Mouse (Mus musculus) embryonic facial prominence, embryonic 12.5 days (tissue): ENCODE data around the gene Parp14. TPM values are rescaled to one million over a fixed set of nuclear protein-coding genes. Genes with fewer than 3 reads are reported as not detected.
"Not testable (repeated sequence)": the region's sequence is repeated elsewhere in the genome, so short reads cannot be mapped to it uniquely, and the experiment has no call there.

ENCODE experiments used
- ATAC-seq: fragments of 200-750 bp; cut with Nextera tagmentation; 2 replicates; pipeline ENCODE4 v1.8.0; 2017; ENCODE audit not compliant: insufficient number of reproducible peaks, insufficient read depth, low FRiP score, low TSS enrichment
- H3K27ac ChIP-seq: fragments of 300-500 bp; sonication (generic); 2 replicates; pipeline ENCODE4 v1.5.1; 2016; ENCODE audit warnings: mild to moderate bottlenecking
- H3K27me3 ChIP-seq: fragments of 300-500 bp; sonication (generic); 2 replicates; pipeline ENCODE4 v1.6.1; 2016; ENCODE audit warnings: mild to moderate bottlenecking, moderate library complexity
- H3K36me3 ChIP-seq: fragments of 300-500 bp; sonication (generic); 2 replicates; pipeline ENCODE4 v1.6.1; 2016; ENCODE audit warnings: mild to moderate bottlenecking
- H3K4me1 ChIP-seq: fragments of 300-500 bp; sonication (generic); 2 replicates; pipeline ENCODE4 v1.6.1; 2016
- H3K4me2 ChIP-seq: fragments of 300-500 bp; sonication (generic); replicated peaks from 2 replicates; pipeline ENCODE4 v1.6.1; 2016; ENCODE audit warnings: mild to moderate bottlenecking, moderate library complexity
- H3K4me3 ChIP-seq: fragments of 300-500 bp; sonication (generic); 2 replicates; pipeline ENCODE4 v1.5.1; 2016; ENCODE audit warnings: mild to moderate bottlenecking
- H3K9ac ChIP-seq: fragments of 300-500 bp; sonication (generic); 2 replicates; pipeline ENCODE4 v1.6.1; 2016; ENCODE audit warnings: mild to moderate bottlenecking, moderate library complexity
- H3K9me3 ChIP-seq: fragments of 300-500 bp; sonication (generic); 2 replicates; pipeline ENCODE4 v1.6.1; 2016; ENCODE audit warnings: mild to moderate bottlenecking, moderate library complexity
- WGBS: fragments of 180-500 bp; shearing (Covaris S2); methylation state at CpG from one replicate; pipeline ENCODE4 v1.1.7; 2016; 5-methylcytosine and 5-hydroxymethylcytosine counted together
- polyA plus RNA-seq: library from polyadenylated mRNA; unstranded; fragments of >200 nt; fragmentation: Nextera tagmentation; extraction: Ambion mirVana; gene quantifications from 2 replicates; pipeline ENCODE4 v1.2.1, GENCODE M21; 2016

Parp14 gene
- polyA plus RNA-seq, 1 experiment from 2014 or later = 0.50 TPM

DNA sequence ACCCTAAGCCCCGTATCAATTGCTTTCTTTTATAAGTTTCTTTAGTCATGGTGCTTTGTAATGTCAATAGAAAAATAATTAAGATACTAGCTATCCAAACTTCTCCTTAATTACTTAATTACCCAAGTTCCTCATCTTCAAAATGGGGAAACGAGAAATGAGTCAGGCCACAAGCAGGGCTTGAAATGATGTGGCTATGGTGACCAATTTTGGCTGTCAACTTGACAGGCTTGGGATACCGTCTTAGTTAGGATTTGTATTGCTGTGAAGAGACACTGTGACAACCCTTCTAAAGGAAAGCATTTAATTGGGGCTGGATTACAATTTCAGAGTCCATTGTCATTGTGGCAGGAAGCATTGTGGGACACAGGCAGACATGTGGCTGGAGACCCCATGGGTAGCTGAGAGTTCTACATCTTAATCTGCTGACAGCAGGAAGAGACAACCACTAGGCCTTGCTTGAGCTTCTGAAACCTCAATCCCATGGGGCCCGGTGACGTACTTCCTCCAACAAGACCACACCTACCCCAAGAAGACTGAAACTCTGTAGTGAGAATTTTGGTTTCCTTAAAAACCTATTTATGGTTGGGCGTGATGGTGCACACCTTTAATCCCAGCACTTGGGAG, 31.8 kb upstream of the Parp14 start:
- ATAC-seq = no peak

GRCm38 (mm10) chr16:35900541-35900940, 29.2 kb upstream of the Parp14 start:
- Histone ChIP-seq H3K4me2 (no peak overlapping the region), H3K36me3 (no peaks in the 10 kb centered on the region), H3K9ac (no peak overlapping the region), H3K9me3 (no peaks in the 10 kb centered on the region), H3K4me3 (no peak overlapping the region), H3K27ac (no peak overlapping the region), H3K27me3 (no peaks in the 10 kb centered on the region), H3K4me1 (no peaks in the 10 kb centered on the region)
- ATAC-seq = no peak
- 85% methylated on average over 3 of the region's 3 CpGs for WGBS

More for the DNA sequence above, 31.8 kb upstream of the Parp14 start:
- no peaks in the 10 kb centered on the region for H3K9me3 ChIP-seq
- no peak overlapping the region for H3K9ac ChIP-seq
- no peaks in the 10 kb centered on the region for H3K27me3 ChIP-seq
- H3K36me3 ChIP-seq = no peaks in the 10 kb centered on the region
- no peak overlapping the region for H3K4me3 ChIP-seq
- no peaks in the 10 kb centered on the region for H3K4me1 ChIP-seq
- H3K27ac ChIP-seq = no peak overlapping the region
- 88% methylated on average over 6 of the region's 6 CpGs for WGBS
- H3K4me2 ChIP-seq = no peak overlapping the region

GRCm38 (mm10) chr16:35894997-35895396, 23.7 kb upstream of the Parp14 start:
- no peak for ATAC-seq
- Histone ChIP-seq H3K4me3 (no peak overlapping the region), H3K9me3 (no peaks in the 10 kb centered on the region), H3K27me3 (no peaks in the 10 kb centered on the region), H3K9ac (no peak overlapping the region), H3K27ac (no peak overlapping the region), H3K4me2 (no peak overlapping the region), H3K36me3 (no peaks in the 10 kb centered on the region), H3K4me1 (no peaks in the 10 kb centered on the region)
- 70% methylated on average over 6 of the region's 6 CpGs for WGBS

GRCm38 (mm10) chr16:35891603-35892002, 20.3 kb upstream of the Parp14 start:
- H3K27me3 ChIP-seq, H3K4me2 ChIP-seq, ATAC-seq, H3K36me3 ChIP-seq, H3K9ac ChIP-seq, H3K27ac ChIP-seq, H3K4me3 ChIP-seq, H3K9me3 ChIP-seq, H3K4me1 ChIP-seq: not testable (repeated sequence)
- 81% methylated on average over 5 of the region's 5 CpGs for WGBS

DNA sequence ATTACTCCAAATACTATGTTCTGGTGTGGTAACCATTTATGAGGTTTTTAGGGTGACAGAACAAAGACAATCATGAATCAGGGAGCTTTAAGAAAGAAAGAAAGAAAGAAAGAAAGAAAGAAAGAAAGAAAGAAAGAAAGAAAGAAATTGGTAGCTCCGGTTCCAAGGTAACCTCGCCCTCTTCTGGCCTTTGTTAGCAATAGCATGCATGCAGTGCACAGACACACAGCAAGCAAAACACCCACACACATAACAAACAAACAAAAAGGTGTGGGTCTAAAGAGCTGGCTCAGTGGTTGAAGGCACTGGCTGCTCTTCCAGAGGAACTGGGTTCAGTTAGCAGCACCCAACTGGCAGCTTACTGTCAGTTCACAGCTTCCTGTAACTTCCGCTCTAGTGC, 19.3 kb upstream of the Parp14 start:
- Histone ChIP-seq H3K27me3 (no peaks in the 10 kb centered on the region), H3K4me2 (no peak overlapping the region), H3K9ac (no peak overlapping the region), H3K27ac (no peak overlapping the region), H3K9me3 (no peaks in the 10 kb centered on the region), H3K4me1 (no peaks in the 10 kb centered on the region), H3K4me3 (no peak overlapping the region), H3K36me3 (no peaks in the 10 kb centered on the region)
- no peak for ATAC-seq
- WGBS = 83% methylated on average over 3 of the region's 3 CpGs

DNA sequence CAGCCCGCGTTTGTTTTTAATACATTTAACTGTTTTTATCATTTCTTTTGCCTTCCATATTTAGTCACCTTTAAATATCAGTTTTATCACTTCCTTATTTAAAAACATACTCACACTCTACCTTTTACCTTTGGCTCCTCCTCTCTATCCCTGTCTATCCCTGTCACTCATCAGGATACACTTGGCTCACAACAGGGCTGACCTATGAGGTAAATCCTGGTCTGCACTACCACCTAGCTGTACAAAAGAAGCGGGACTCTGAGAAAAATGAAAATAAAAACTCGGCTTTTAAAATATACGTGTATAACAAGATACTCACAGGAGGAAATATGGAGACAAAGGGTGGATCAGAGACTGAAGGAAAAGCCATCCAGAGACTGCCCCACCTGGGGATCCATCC, 17.6 kb upstream of the Parp14 start:
- 88% methylated on average over 5 of the region's 5 CpGs for WGBS
- H3K9me3 ChIP-seq = no peaks in the 10 kb centered on the region
- no peaks in the 10 kb centered on the region for H3K4me1 ChIP-seq
- H3K36me3 ChIP-seq = no peaks in the 10 kb centered on the region
- H3K27ac ChIP-seq = no peak overlapping the region
- no peak overlapping the region for H3K4me2 ChIP-seq
- no peak overlapping the region for H3K4me3 ChIP-seq
- ATAC-seq = no peak
- no peaks in the 10 kb centered on the region for H3K27me3 ChIP-seq
- no peak overlapping the region for H3K9ac ChIP-seq

DNA sequence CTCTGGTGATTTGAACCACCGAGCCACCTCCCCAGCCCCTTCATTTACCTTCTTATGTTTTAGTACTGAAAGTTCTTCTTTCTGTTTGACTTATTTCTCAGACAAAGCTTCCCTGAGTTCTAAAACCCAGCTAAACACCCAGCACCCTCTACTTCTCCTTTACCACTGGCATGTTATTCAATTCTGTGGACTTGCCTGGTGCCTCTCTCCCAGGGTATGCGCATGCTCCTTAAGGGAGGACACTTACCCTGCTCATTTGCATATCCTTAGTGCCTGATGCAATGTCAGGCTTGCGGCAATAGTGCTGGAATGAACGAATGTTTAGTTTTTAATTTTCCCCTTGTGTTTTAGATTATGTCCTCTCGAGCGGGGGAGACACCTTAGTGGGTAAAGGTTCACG, 16.8 kb upstream of the Parp14 start:
- H3K36me3 ChIP-seq = no peaks in the 10 kb centered on the region
- no peak overlapping the region for H3K27ac ChIP-seq
- H3K27me3 ChIP-seq = no peaks in the 10 kb centered on the region
- no peak overlapping the region for H3K9ac ChIP-seq
- WGBS = 66% methylated on average over 7 of the region's 7 CpGs
- no peaks in the 10 kb centered on the region for H3K9me3 ChIP-seq
- H3K4me3 ChIP-seq = no peak overlapping the region
- H3K4me2 ChIP-seq = no peak overlapping the region
- H3K4me1 ChIP-seq = no peaks in the 10 kb centered on the region
- no peak for ATAC-seq

DNA sequence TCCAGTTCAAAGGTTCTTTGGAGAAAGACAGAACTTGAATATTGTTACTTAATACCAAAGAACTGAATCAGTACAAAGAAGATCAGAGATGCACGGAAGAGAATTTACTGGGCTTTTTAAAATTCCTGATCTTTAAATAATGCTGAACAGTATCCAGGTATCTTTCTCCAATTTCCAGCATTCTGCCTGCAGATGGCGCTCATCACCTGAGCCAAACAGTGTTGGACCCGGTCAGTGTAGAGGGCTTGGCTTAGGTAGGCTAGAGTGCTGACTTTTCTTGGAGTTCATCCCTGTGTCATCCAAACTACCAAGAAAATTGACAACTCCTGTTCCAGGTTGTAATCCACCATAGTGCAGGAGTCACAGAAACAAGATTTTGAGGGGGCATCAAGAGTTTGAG, 3.1 kb upstream of the Parp14 start:
- WGBS = 32% methylated on average over 3 of the region's 3 CpGs
- ATAC-seq = no peak
- H3K9ac ChIP-seq = no peak overlapping the region

DNA sequence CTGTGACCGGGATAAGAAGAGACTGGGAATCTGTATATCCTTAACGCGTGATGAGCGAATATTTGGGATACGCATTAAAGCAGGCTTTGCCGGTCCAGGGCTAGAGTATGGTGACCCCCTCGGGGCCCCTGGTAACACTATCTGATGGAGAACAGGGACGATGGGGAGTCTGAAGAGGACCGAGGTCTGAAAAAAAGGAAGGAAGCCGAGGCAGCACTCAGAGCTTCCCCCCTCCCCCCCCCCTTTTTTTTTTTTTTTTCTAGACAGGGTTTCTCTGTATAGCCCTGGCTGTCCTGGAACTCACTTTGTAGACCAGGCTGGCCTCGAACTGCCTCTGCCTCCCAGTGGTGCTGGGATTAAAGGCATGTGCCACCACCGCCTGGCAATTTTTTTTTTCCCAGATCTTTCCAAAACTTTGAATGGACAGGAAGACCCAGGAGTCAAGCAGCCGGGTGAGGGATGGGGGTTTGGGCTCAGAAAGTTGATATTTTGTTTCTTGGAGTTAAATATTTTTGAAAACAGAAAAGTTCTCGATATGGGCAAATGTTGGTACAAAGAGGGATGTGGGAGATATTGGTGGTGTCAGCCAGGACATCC, 1.2 kb upstream of the Parp14 start:
- WGBS = 32% methylated on average over 14 of the region's 14 CpGs
- H3K4me3 ChIP-seq = no peak overlapping the region
- no peaks in the 10 kb centered on the region for H3K9me3 ChIP-seq
- no peak overlapping the region for H3K9ac ChIP-seq
- H3K4me1 ChIP-seq = peaks cover 9% of the 10 kb centered on the region; the same call in 1 of the 2 replicates
- H3K4me2 ChIP-seq = 0 out of 2 replicates have a peak overlapping the region, but pooled peaks have one; percentile 95
- no peaks in the 10 kb centered on the region for H3K36me3 ChIP-seq
- peaks cover 38% of the 10 kb centered on the region for H3K27me3 ChIP-seq
- no peak overlapping the region for H3K27ac ChIP-seq
- no peak; the same call in 1 of the 2 replicates for ATAC-seq

More for the DNA sequence above, 3.1 kb upstream of the Parp14 start:
- Histone ChIP-seq H3K27me3 (peaks cover 32% of the 10 kb centered on the region), H3K4me1 (peaks cover 9% of the 10 kb centered on the region; the same call in 1 of the 2 replicates), H3K9me3 (no peaks in the 10 kb centered on the region), H3K4me3 (no peak overlapping the region), H3K27ac (no peak overlapping the region), H3K4me2 (no peak overlapping the region), H3K36me3 (no peaks in the 10 kb centered on the region)

- Histone ChIP-seq H3K27me3 (peaks cover 38% of the 10 kb centered on the region), H3K9ac (no peak overlapping the region), H3K4me3 (peak overlapping the region; percentile 60), H3K36me3 (no peaks in the 10 kb centered on the region), H3K4me1 (peaks cover 9% of the 10 kb centered on the region; the same call in 1 of the 2 replicates), H3K4me2 (peak overlapping the region; percentile 95), H3K27ac (no peak overlapping the region), H3K9me3 (no peaks in the 10 kb centered on the region)
- 27% methylated on average over 12 of the region's 12 CpGs for WGBS
- ATAC-seq = no peak
These were observed 554 bp upstream of the Parp14 start for GRCm38 (mm10) chr16:35871898-35872297.

- Histone ChIP-seq H3K27me3 (peaks cover 38% of the 10 kb centered on the region), H3K4me3 (peak overlapping the region; percentile 60), H3K4me1 (peaks cover 9% of the 10 kb centered on the region; the same call in 1 of the 2 replicates), H3K9me3 (no peaks in the 10 kb centered on the region), H3K27ac (no peak overlapping the region), H3K9ac (peak overlapping the region; percentile 62), H3K4me2 (peak overlapping the region; percentile 95), H3K36me3 (no peaks in the 10 kb centered on the region)
- ATAC-seq = no peak
- 1% methylated on average over 12 of the region's 12 CpGs for WGBS
These were observed 730 bp downstream of the Parp14 start for GRCm38 (mm10) chr16:35870581-35871047.

- H3K9me3 ChIP-seq = no peaks in the 10 kb centered on the region
- no peak overlapping the region for H3K4me2 ChIP-seq
- H3K27me3 ChIP-seq = peaks cover 38% of the 10 kb centered on the region
- ATAC-seq = no peak
- no peak overlapping the region for H3K27ac ChIP-seq
- H3K4me1 ChIP-seq = peaks cover 9% of the 10 kb centered on the region; the same call in 1 of the 2 replicates
- 66% methylated on average over 6 of the region's 6 CpGs for WGBS
- no peaks in the 10 kb centered on the region for H3K36me3 ChIP-seq
- H3K9ac ChIP-seq = no peak overlapping the region
- no peak overlapping the region for H3K4me3 ChIP-seq
These were observed 1.7 kb downstream of the Parp14 start for GRCm38 (mm10) chr16:35869656-35870055.
